Mouse (Mus musculus): ENCODE results near the gene Snx17. TPM values are rescaled to one million over a fixed set of nuclear protein-coding genes. Genes with fewer than 3 reads are reported as not detected.
"Not testable (repeated sequence)": the region's sequence is repeated elsewhere in the genome, so short reads cannot be mapped to it uniquely, and the experiment has no call there.

The Snx17 gene
- total RNA-seq, 2 experiments from 2014 or later, result 58.4 to 64.5 TPM

GRCm38 (mm10) chr5:31196207-31196606, 3.2 kb downstream of the Snx17 start:
- DNase-seq, result no peak

DNA sequence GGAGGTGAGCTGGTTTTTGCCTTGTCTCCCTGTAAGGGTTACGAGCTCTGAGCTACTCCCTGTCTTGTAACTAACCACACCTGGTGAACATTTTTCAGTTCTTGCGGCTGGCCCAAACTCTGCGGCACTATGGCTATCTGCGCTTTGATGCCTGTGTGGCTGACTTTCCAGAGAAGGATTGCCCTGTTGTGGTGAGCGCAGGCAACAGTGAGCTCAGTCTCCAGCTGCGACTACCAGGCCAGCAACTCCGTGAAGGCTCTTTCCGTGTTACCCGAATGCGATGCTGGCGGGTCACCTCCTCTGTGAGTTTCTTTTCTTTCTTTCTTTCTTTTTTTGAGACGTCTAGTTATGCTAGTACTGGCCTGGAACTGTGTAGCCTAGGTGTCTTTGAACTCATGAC, 4.0 kb downstream of the Snx17 start:
- DNase-seq, result no peak

GRCm38 (mm10) chr5:31198170-31198569, 5.1 kb downstream of the Snx17 start:
- no peak for DNase-seq

DNA sequence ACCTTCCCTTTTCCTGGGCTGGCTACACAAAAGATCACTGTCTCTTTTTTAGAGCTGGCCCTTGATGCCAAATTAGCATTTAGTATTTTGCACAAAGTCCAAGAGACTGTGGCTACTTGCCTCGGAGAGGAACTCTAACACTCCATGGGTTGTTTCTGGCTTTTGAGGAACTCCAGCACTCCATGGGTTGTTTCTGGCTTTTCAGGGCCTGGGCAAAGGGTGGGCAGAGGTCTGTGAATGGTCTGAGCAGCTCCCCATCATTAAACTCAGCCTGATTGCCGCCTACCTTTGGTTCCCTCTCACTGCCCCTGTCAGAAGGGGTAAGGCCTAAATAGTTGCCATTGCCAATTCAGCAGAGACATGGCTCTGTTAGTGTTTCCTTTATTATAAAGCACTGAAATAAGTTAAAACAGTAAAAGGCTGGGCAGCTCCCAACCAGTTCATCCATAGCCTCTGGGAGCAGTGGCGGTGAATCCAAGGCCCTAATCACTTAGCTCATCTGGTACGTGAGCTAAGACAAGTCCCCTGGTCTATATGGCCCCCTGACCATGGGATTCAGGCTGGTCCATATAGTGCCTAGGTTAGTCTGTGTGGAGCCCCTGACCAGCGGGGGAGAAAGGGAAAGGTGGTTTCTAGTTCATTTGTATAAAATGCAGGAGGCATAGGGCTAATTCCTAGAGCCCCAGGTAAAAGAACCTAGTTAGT, 5.7 kb downstream of the Snx17 start:
- DNase-seq, result no peak

DNA sequence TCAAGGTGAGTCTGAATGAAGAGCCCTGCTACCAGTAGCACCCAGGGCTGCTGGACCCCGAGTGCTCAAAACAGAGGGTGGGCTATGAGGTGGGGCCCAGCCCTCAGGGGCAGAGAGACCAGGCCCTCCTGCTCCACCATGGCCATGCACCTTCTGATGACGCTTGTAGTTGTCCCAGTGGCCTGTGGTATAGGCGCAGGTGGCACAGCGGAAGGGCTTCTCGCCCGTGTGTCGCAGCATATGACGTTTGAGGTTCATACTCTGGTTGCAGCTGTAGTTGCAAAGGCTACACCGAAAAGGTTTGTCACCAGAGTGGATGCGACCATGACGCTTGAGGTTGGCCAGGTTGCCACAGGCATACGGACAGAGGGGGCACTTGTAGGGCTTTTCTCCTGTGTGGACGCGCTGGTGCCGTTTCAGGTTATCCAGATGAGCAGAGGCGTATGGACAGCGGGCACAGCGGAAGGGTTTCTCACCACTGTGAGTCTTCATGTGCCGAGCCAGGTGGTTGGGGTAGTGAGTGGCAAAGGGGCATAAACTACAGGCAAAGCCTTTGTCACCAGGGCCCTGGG, 6.4 kb downstream of the Snx17 start:
- no peak for DNase-seq

DNA sequence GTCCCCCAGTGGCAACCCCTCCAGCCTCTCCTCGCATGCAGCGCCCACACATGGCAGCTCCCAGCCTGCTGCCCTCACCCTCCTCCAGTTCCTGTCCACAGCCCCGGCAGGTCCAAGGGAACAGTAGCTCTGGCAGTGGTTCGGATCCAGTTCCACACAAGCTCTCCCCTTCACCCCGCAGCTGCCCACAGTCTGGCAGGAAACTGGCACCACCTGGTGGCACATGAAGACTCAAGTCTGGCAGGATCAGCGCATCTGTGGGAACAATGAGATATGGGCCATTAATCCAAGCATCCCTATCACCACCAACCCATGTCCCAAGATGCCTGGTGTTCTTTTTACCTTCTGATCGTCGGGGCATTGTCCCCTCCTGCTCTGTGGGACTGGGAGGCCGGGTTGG, 6.9 kb downstream of the Snx17 start:
- DNase-seq, result no peak

- no peak for DNase-seq
Observed at GRCm38 (mm10) chr5:31200327-31200768, 7.3 kb downstream of the Snx17 start.

DNA sequence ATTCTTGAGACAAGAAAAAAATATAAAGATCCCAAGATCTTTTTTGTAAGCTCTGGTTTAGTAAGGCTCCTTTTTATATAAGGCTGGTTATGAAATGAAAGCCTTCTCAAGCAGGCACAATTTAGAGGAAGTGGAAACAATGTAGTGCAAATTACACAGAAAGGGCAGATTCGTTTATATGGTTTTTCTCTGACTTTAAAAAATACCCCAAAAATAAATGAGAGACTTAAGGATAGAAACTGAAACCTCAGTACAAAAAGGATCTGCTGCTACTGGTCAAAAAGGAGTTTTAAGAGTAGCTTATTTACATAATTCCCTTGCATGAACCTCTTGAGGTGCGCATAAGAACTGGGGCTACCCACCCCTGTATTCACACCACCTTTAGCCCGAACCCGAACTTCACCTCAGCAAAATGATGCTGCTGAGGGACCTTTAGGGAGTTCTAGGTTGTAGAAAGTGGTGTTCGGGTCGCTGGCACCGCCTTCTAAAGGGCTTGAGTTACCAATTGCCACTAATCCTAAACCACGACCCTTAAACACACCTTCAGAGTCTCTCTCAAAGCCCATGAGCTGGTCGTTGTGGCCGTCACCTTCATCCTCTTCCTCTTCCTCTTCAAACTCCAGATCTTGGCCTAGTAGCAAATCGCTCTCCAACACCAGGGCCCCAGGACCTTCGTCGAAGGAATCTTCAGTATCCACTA, 8.2 kb downstream of the Snx17 start:
- no peak for DNase-seq

- DNase-seq, result peak; percentile 95 to 99
Observed at GRCm38 (mm10) chr5:31201742-31202590, 8.9 kb downstream of the Snx17 start, which contains the start of gene Zfp513. Zfp513 (minus strand) TSS chr5:31202303.

DNA sequence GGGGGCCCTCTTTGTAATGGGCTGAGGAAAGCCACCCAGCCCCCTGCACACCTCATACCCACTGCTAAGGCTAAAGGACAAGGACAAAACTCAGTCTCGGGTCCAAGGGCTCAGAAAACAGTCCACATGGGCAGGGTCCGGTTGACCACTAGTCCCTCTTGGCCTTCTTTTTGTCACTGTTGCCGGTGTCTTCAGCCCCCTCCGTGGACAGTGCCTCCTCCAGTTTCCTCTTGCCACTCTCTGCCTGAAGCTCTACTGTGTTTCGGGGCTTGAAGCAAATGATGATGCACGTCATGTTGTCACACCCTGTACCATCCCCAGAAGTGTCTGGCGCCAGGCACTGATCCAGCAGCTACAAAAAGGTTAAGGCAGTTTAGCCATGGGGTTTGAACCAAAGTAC, 9.9 kb downstream of the Snx17 start:
- DNase-seq, result no peak

DNA sequence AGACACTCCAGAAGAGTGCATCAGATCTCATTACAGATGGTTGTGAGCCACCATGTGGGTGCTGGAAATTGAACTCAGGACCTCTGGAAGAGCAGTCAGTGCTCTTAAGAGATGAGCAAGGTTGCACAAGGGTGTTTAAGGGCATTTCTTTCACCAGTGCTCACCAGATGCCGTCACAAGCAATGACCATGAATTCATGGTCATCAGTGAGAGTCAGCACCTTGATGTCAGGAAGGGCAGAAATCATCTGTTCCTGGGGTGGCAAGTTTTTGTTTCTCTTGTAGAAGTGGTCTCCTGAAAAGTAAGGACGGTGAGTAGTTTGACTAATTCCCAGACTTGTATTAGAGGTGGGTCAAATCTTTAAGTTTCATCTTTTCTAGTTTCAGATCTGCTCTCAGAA, 10.8 kb downstream of the Snx17 start:
- no peak for DNase-seq

DNA sequence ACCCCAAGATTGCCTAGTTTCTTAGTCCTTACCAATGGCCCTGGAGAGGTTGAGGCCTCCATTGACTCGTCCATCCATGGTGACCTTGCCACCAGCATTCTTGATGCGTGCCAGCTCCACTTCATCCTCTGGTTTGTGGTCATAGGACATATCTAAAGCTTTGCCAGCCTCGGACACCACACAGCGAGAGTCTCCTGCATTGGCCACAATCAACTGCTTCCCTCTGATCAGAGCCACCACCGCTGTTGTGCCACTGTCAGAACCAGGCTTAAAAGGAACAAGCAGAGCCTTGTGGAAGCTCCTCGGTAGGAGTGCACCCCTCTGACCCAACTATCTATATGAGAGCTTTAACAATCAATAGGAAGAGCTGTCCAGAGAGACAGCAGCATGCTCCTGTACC, 11.4 kb downstream of the Snx17 start:
- DNase-seq, result no peak

GRCm38 (mm10) chr5:31216554-31216953, 23.5 kb downstream of the Snx17 start:
- DNase-seq, result not testable (repeated sequence)

- DNase-seq, result no peak
Observed at GRCm38 (mm10) chr5:31218294-31218693, 25.3 kb downstream of the Snx17 start.

DNA sequence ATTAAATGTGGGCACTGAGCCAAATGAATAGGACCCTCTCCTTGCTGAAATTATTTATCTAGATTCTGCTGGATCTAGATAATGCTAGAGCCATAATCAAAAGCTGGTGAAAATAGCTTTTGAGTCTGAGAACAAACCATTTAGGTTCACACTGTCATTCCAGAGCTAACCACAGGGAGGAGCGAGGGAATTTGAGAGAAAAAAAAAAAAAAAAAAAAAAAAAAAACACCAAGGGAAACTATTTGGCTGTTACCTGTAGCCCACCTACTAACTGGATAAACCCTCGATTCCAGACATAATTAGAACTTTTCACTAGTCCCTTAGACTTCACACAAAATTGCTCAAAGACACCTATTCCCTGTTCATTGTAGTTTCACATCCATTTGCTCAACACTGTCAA, 26.0 kb downstream of the Snx17 start:
- no peak for DNase-seq

DNA sequence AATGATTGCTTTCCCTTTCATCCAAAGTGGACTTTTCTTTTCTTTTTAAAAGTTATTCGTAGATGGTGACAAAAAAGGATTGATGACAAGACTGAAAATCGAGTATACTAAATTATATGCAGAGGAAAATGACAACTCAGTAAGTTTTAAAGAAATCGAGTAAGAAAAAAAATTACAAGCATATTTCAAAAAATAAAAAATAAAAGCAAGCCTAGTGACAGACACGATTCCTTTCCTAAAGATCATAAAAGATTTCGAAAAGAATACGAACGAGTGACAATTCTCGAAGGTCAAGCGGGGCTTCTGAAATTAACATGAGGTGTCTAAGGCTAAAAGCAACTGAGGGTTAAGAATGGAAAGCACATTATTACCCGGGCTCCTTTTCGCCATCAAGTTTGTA, 26.4 kb downstream of the Snx17 start:
- no peak for DNase-seq

DNA sequence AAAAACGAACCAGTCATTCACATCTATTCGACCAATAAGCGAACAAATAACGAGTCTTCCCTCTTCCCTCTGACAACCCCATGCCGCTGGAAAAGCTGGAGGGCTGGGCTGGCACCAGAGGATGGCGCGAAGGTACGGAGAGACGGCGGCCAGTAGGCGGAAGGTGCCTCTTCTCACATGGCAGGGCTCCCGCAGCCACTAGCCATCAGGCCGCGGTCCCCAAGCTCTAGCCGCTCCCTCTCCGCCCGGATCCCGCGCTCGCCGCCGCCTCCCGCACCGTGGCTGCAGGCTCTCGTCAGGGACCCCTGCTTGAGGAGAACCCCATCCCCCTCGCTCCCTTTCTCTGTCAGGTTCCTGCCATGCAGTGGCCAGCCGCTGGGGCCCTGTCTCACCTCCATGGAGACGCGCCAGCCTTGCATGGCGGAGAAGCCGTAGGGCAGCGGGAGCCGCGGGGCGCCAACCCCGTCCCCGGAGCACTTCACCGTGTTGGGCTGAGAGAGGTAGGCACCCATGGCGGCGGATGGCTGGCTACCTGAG, 27.0 kb downstream of the Snx17 start:
- peak; percentile 51 to 64 for DNase-seq

GRCm38 (mm10) chr5:31220448-31221303, 27.6 kb downstream of the Snx17 start, which contains the start of gene Ppm1g:
Ppm1g (minus strand) TSS chr5:31220687.
- peak; percentile 98 to 99 for DNase-seq

- DNase-seq, result peak in 1 of 2 experiments; percentile 20
Observed at GRCm38 (mm10) chr5:31221304-31221945, 28.4 kb downstream of the Snx17 start.

GRCm38 (mm10) chr5:31222696-31223095, 29.7 kb downstream of the Snx17 start:
- no peak for DNase-seq

GRCm38 (mm10) chr5:31226641-31227040, 33.6 kb downstream of the Snx17 start:
- no peak for DNase-seq
